Mouse (Mus musculus): Measurements from ENCODE around the gene Aff3. TPM values are rescaled to one million over a fixed set of nuclear protein-coding genes. Genes with fewer than 3 reads are reported as not detected.
A peak's percentile ranks its signal among the peaks of the same experiment; 100 is the strongest.
"Not testable (repeated sequence)": the region's sequence is repeated elsewhere in the genome, so short reads cannot be mapped to it uniquely, and the experiment has no call there.

Aff3 gene
- total RNA-seq, 2 experiments from 2014 or later, result 101 to 106 TPM

DNA sequence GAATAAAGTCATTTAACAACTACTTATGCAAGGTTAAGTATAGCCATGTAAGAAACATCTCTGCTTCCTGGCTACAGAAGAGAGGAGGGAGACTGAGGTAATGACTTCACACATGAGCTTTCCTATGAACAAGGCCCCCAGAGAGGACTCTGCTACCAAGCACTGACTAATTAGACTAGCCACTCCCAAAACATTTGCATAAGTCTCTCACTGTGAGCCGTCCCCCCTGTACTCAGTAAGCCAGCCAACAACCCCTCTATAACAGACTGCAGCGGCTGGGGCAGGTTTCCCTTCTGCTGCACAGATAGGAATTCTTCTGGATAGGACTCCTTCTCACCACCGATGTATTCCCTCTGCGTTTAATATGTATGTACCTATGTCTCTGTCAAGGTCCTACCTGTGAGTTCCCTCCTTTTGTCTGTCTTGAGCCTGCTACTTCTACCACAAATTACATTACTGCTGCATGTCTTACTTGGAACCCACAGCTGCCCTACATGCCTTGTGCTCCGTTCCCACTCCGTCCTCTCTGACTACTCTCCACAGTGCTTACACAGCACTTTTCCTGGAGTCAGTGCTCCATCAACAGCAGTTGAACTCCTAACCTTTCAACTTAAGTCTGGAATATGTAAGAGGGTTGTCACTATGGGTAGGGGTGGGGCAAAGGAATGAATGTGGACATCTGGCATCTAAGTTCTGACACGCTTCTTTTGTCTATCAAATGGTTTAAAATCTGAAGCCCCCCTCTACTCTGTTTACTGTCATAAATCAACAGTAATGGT, 197.3 kb downstream of the Aff3 start:
- intact Hi-C loops (cut with DNase I), result no loop called here

GRCm38 (mm10) chr1:38456719-38457269, 208.0 kb downstream of the Aff3 start:
- DNase-seq (ENCODE audit: extremely low spot score in 1 of 2, low spot score in 2 of 2), result no peak
- intact Hi-C loops (cut with DNase I), result no loop called here

More for the DNA sequence above, 197.3 kb downstream of the Aff3 start:
- DNase-seq (ENCODE audit: extremely low spot score in 1 of 2, low spot score in 2 of 2), result no peak

GRCm38 (mm10) chr1:38454921-38455320, 209.8 kb downstream of the Aff3 start:
- DNase-seq (ENCODE audit: extremely low spot score in 1 of 2, low spot score in 2 of 2), result no peak
- intact Hi-C loops (cut with DNase I), result no loop called here

DNA sequence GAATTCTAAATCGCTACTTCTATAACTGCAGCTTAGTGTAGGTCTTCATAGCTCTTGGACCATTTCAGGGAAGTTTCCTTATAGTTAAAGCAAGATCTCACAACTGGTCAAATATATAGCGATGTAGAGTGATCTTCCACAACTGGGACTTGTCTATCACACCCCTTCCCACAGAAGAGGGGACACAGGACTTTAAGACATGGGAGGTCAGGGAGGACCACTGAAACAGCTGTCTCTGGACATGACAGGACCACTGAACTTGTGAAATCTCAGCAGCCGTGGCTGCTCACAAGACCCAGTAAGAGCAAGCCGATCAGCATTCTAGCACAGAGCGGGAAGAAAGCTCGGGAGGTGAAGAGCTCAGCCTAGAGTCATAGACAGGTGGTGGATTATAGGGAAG, 213.4 kb downstream of the Aff3 start:
- no peak for DNase-seq (ENCODE audit: extremely low spot score in 1 of 2, low spot score in 2 of 2)
- intact Hi-C loops (cut with DNase I), result no loop called here

- peak; percentile 72 to 81 for DNase-seq (ENCODE audit: extremely low spot score in 1 of 2, low spot score in 2 of 2)
- intact Hi-C loops (cut with DNase I), result no loop called here
Observed at GRCm38 (mm10) chr1:38450677-38451076, 214.1 kb downstream of the Aff3 start.

GRCm38 (mm10) chr1:38449816-38450478, 214.8 kb downstream of the Aff3 start:
- intact Hi-C loops (cut with DNase I), result no loop called here
- DNase-seq (ENCODE audit: extremely low spot score in 1 of 2, low spot score in 2 of 2), result no peak

- DNase-seq (ENCODE audit: extremely low spot score in 1 of 2, low spot score in 2 of 2), result no peak
- intact Hi-C loops (cut with DNase I), result no loop called here
Observed at GRCm38 (mm10) chr1:38448854-38449253, 215.9 kb downstream of the Aff3 start.

- intact Hi-C loops (cut with DNase I), result no loop called here
- no peak for DNase-seq (ENCODE audit: extremely low spot score in 1 of 2, low spot score in 2 of 2)
Observed at GRCm38 (mm10) chr1:38447581-38447980, 217.2 kb downstream of the Aff3 start.

GRCm38 (mm10) chr1:38446152-38446820, 218.5 kb downstream of the Aff3 start:
- intact Hi-C loops (cut with DNase I), result no loop called here
- no peak for DNase-seq (ENCODE audit: extremely low spot score in 1 of 2, low spot score in 2 of 2)

- no peak for DNase-seq (ENCODE audit: extremely low spot score in 1 of 2, low spot score in 2 of 2)
- intact Hi-C loops (cut with DNase I), result no loop called here
Observed at GRCm38 (mm10) chr1:38442887-38443286, 221.9 kb downstream of the Aff3 start.

GRCm38 (mm10) chr1:38442479-38442878, 222.3 kb downstream of the Aff3 start:
- DNase-seq (ENCODE audit: extremely low spot score in 1 of 2, low spot score in 2 of 2), result no peak
- intact Hi-C loops (cut with DNase I), result no loop called here

GRCm38 (mm10) chr1:38441800-38442199, 223.0 kb downstream of the Aff3 start:
- intact Hi-C loops (cut with DNase I), result no loop called here
- no peak for DNase-seq (ENCODE audit: extremely low spot score in 1 of 2, low spot score in 2 of 2)

- DNase-seq (ENCODE audit: extremely low spot score in 1 of 2, low spot score in 2 of 2), result no peak
- intact Hi-C loops (cut with DNase I), result no loop called here
Observed at GRCm38 (mm10) chr1:38440471-38440815, 224.3 kb downstream of the Aff3 start.

- intact Hi-C loops (cut with DNase I), result no loop called here
- no peak for DNase-seq (ENCODE audit: extremely low spot score in 1 of 2, low spot score in 2 of 2)
Observed at GRCm38 (mm10) chr1:38439751-38440470, 224.8 kb downstream of the Aff3 start.

- peak; percentile 49 to 84 for DNase-seq (ENCODE audit: extremely low spot score in 1 of 2, low spot score in 2 of 2)
Observed at GRCm38 (mm10) chr1:38438447-38438846, 226.3 kb downstream of the Aff3 start.

DNA sequence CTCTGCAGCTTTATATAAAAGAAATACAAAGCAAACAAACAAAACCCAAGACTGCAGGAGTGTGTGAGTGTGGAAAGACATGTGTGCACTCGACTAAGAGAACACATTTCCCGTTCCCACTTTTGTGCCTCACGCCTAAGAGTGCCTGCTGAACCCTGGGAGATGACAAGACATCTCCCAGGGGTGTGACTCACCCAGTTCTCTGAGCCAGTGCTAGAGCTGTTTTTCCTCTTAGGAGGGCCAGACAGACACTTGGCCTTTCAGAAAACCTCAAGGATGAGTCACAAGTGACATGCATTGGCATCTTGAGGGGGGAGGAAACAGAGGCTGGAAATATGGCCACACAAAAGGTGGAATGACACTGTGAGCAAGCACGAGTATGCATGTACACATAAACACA, 227.1 kb downstream of the Aff3 start:
- intact Hi-C loops (cut with DNase I), result no loop called here
- no peak for DNase-seq (ENCODE audit: extremely low spot score in 1 of 2, low spot score in 2 of 2)

More at GRCm38 (mm10) chr1:38438447-38438846, 226.3 kb downstream of the Aff3 start:
- intact Hi-C loops (cut with DNase I), result no loop called here

DNA sequence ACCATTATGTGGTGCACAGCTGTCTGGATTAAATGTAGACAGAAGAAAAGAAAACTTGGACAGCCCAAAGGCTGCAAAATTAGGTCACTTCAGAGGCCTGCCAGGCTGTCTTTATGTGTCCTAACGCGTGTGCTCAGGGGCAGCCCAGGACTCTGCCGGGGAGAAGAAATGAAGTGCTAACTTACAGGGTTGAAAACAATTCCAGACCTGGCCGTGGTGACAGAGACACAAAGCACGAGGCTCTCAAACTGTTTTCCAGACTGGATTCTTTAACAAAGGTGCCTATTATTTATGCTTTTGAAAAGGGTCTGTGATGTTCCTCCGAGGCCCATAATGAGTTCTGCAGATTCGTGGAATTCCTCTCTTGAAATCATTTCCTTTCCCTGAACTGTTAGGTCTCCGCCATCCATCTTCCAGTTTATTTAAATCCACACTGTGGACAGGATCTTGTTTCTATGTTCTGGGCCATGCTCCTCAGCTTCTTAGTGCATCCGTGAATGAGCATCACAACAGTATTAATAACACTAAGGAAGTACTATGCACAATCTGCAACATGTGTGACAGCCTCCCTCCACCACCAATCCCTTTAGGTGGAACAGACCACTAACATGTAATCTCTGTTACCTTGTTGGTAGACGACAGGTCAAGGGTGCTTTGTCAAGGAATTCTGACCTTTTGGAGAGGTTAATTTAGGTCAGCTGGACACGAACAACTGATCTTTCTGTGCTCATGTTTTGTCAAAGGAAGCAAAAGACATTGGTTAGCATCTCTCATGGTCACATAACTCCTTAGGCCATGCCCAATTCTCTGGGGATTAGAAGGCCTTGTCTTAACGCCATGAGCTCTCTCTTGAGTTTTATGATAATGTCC, 228.0 kb downstream of the Aff3 start:
- intact Hi-C loops (cut with DNase I), result no loop called here
- DNase-seq (ENCODE audit: extremely low spot score in 1 of 2, low spot score in 2 of 2), result no peak

GRCm38 (mm10) chr1:38430311-38430710, 234.4 kb downstream of the Aff3 start:
- DNase-seq (ENCODE audit: extremely low spot score in 1 of 2, low spot score in 2 of 2); intact Hi-C loops (cut with DNase I): not testable (repeated sequence)

Data from left cerebral cortex, postnatal 10 days (tissue).